Mouse (Mus musculus) spleen, adult 2 months (tissue): ENCODE data around the gene Gm20388. TPM values are rescaled to one million over a fixed set of nuclear protein-coding genes. Genes with fewer than 3 reads are reported as not detected.

Experiments
- DNase-seq, 2 experiments: peaks; one replicate each; pipeline versions ENCODE4 v3.0.0 to v3.0.0-alpha.2; 2012 to 2021; ENCODE audit warnings: low spot score in 2 of 2, low read depth in 1 of 2
- H3K27ac ChIP-seq: fragments of 200-500 bp; 2 replicates; pipeline ENCODE4 v1.5.1; 2012; ENCODE audit warnings: low read length, inconsistent platforms; ENCODE audit not compliant: insufficient read depth
- H3K27me3 ChIP-seq: fragments of 200-500 bp; 2 replicates; pipeline ENCODE4 v1.6.1; 2012; ENCODE audit warnings: mild to moderate bottlenecking, moderate library complexity, low read length, inconsistent platforms; ENCODE audit not compliant: control insufficient read depth, insufficient read depth
- H3K36me3 ChIP-seq: fragments of 200-500 bp; 2 replicates; pipeline ENCODE4 v1.6.1; 2012; ENCODE audit warnings: mild to moderate bottlenecking, low read length, inconsistent platforms; ENCODE audit not compliant: control insufficient read depth, insufficient read depth
- H3K4me1 ChIP-seq: fragments of 200-500 bp; 2 replicates; pipeline ENCODE4 v1.6.1; 2011; ENCODE audit warnings: inconsistent platforms; ENCODE audit not compliant: control insufficient read depth, insufficient read depth, insufficient read length
- H3K4me3 ChIP-seq: fragments of 200-500 bp; 2 replicates; pipeline ENCODE4 v1.5.1; 2011; ENCODE audit warnings: mild to moderate bottlenecking, inconsistent platforms; ENCODE audit not compliant: insufficient read depth, insufficient read length; ENCODE audit errors: extremely low read depth
- CTCF ChIP-seq: fragments of 200-500 bp; IDR thresholded peaks from 2 replicates; pipeline ENCODE4 v1.5.1; 2011; ENCODE audit warnings: mild to moderate bottlenecking, inconsistent platforms; ENCODE audit not compliant: insufficient read depth, insufficient read length, insufficient replicate concordance; ENCODE audit errors: extremely low read depth
- POLR2A ChIP-seq: fragments of 200-500 bp; IDR thresholded peaks from 2 replicates; pipeline ENCODE4 v1.6.1; 2011; ENCODE audit warnings: low read depth, low read length, inconsistent platforms
- whole genome bisulfite sequencing: fragments of 180-500 bp; shearing (Covaris S2); methylation state at CpG from one replicate; pipeline ENCODE4 v1.1.7; 2018; 5-methylcytosine and 5-hydroxymethylcytosine counted together
- polyA plus RNA-seq: library from polyadenylated mRNA; depleted of rRNA; stranded (reverse); fragments of >200 nt; gene quantifications from 2 replicates; pipeline ENCODE4 v1.2.3, GENCODE M21; 2012

The Gm20388 gene
- polyA plus RNA-seq, 1 experiment: 26.1 TPM

DNA sequence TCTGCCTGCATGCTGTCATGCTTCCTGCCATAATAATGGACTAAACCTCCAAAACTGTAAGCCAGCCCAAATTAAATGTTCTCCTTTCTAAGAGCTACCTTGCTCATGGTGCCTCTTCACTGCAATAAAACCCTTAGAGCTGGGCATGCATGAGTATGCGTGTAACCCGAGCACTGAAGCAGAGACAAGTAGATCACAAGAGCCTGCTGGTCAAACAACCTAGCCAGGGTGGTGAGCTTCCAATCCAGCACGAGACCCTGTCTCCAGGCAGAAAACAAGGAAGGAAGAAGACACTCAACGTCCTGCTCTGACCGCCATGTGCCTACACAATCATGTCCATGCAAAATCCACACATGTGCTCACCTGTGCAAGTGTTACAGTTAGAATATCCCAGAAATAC lies 3080.7 kb downstream of the Gm20388 start:
- TF ChIP-seq POLR2A: no peak
- no peak for TF ChIP-seq CTCF
- 82% methylated on average over 5 of the region's 5 CpGs for WGBS
- no peak for DNase-seq
- no peaks in the 10 kb centered on the region for H3K27me3 ChIP-seq
- peaks cover 40% of the 10 kb centered on the region for H3K4me1 ChIP-seq
- no peaks in the 10 kb centered on the region for H3K36me3 ChIP-seq
- no peak overlapping the region for H3K27ac ChIP-seq
- no peak overlapping the region for H3K4me3 ChIP-seq

DNA sequence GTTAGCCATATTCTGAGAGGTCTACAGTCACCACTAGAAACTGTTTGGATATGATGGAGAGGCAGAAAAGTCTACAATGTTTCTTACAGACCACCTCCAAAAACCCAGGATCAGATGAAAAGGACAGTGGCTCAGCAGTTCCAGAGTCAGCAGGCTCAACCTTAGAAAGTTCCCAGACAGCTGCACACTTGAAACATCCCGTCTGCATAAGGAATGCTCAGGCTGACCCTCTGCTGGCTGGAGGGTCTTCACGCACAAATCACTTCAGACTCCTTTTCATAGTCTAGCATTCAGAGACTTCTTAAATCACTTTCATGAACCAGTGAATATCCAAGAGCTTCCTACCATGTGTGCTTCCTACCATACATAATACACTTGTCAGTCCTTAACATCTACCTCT lies 3081.7 kb downstream of the Gm20388 start:
- Histone ChIP-seq H3K27me3 (no peaks in the 10 kb centered on the region), H3K4me1 (peaks cover 39% of the 10 kb centered on the region), H3K4me3 (no peak overlapping the region), H3K36me3 (no peaks in the 10 kb centered on the region), H3K27ac (no peak overlapping the region)
- WGBS: 86% methylated on average over 2 of the region's 2 CpGs
- no peak for TF ChIP-seq POLR2A
- no peak for TF ChIP-seq CTCF
- no peak for DNase-seq

DNA sequence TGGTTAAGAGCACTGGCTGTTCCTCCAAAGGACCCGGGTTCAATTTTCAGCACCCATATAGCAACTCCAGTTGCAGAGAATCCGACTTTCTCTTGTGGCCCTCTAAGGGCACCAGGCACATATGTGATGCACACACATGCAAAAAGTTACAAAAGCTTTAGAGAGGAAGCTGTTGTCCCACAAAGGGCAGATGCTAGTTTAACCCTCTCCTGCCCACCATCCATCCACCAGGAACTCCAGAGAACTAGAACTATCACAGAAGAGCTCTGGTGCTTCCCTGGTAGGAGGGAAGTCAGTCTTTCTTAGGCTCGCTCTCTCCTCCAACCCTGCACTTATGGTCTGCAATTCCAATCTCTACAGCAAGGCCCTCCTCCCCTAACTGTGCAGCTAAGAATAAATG lies 3082.4 kb downstream of the Gm20388 start:
- Histone ChIP-seq H3K27me3 (no peaks in the 10 kb centered on the region), H3K4me1 (peaks cover 41% of the 10 kb centered on the region), H3K36me3 (no peaks in the 10 kb centered on the region), H3K27ac (no peak overlapping the region), H3K4me3 (no peak overlapping the region)
- DNase-seq: no peak
- TF ChIP-seq CTCF (no peak), POLR2A (no peak)
- WGBS: 49% methylated on average over 3 of the region's 3 CpGs

DNA sequence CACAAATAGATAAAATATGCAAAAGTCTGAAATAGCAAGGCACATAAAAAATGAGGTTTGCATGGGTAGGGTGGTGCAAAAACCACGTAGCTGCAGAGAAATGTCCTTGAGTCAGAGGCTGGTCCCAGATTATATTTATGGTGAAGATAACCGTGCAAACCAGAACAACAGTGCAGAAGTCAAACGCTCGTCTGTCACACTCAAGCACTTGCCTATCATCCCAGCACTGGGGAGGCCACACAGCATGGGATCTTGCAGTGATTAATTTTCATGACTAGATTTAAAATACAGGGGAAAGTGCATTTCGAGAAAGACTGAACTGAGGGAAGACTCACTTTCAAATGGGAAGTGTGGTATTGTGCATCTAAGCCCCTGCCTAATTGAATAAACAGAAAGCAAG lies 3083.1 kb downstream of the Gm20388 start:
- Histone ChIP-seq H3K27ac (no peak overlapping the region), H3K36me3 (no peaks in the 10 kb centered on the region), H3K27me3 (no peaks in the 10 kb centered on the region), H3K4me1 (peaks cover 41% of the 10 kb centered on the region), H3K4me3 (no peak overlapping the region)
- DNase-seq: no peak
- TF ChIP-seq CTCF (no peak), POLR2A (no peak)
- 25% methylated on average over 5 of the region's 5 CpGs for WGBS

DNA sequence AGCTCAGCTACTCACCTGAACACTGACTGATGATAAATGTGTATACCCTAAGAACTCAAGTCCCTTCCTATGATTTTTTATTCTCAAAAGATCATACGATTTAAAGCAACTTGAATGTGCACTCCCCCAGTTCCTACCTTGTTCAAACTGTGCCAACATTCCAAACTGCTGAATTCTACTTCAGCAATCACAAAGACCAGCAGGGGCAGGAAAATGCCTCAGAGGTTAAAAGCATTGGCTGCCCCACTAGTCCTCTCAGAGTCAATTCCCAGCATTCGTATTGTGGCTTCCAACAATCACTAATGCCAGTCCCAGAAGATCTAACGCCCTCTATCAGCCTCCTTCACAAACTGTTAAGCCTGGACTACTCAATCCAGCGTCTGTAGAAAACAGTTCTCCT lies 3087.3 kb downstream of the Gm20388 start:
- no peaks in the 10 kb centered on the region for H3K36me3 ChIP-seq
- H3K4me1 ChIP-seq: peaks cover 33% of the 10 kb centered on the region
- WGBS: 73% methylated on average over 4 of the region's 4 CpGs
- no peak overlapping the region for H3K4me3 ChIP-seq
- no peaks in the 10 kb centered on the region for H3K27me3 ChIP-seq
- no peak for DNase-seq
- TF ChIP-seq POLR2A (no peak), CTCF (no peak)
- H3K27ac ChIP-seq: no peak overlapping the region

DNA sequence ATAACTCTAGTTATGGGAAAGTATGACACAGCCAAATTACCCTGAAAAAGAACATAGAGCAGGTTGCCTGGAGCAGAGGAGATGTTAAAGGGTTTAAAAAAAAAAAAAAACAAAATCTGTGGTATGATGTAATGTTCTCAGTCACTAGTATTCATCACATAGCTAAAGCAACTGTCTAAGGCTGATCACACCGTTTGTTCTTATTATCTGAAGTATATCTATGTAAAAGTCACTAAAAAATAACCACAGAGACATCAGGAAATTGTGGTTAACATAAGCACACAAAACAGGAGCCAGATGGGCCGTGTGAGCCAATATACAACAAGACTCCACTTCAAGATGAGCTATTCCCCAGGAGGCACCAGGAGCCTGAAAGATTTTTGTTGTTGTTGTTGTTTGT lies 3089.7 kb downstream of the Gm20388 start:
- peak overlapping the region; percentile 67; the same call in 1 of the 2 replicates for H3K27ac ChIP-seq
- H3K4me1 ChIP-seq: peaks cover 38% of the 10 kb centered on the region
- 4% methylated on average over 2 of the region's 2 CpGs for WGBS
- H3K4me3 ChIP-seq: peak overlapping the region; percentile 17; the same call in 1 of the 2 replicates
- TF ChIP-seq CTCF: no peak
- TF ChIP-seq POLR2A: no peak
- no peaks in the 10 kb centered on the region for H3K27me3 ChIP-seq
- DNase-seq: peak in 1 of 2 experiments; percentile 45
- H3K36me3 ChIP-seq: no peaks in the 10 kb centered on the region

DNA sequence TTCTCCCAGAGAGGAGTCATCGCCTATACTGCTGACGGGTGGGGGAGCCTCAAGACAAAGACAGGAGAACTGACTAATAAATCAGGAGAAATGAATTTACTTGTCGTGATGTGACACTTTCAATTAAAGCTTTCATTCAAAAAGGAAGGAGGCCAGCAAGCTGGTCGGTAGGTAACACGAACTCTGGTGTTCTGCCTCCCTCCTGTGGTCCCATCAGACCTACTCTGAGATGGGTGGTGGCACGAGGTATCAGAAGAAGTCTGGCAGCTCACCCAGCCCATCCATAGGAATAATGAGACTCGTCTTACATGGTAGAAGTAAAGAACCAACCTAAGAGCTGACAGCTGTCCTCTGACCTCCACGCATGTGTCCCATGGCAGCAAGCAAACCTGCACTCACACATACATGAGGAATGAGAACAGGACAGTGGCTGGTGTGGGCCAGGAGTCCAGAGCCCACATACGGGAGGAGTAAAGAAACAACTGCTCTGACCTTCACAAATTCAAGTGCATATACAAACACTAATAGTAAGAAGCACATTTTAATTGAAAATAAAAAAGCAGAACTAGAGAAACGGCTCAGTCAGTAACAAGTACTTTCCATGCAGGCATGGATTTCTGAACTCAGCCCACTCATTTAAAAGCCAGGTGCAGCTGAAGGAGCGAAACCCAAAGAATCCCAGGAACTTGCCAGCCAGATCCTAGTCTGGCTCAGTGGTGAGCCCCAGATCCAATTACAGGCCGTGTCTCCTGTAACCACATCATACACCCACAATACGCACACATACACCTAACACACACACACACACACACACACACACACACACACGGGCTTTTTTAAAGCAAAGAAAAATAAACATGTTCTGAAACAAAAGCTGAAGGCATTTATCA lies 3093.6 kb downstream of the Gm20388 start:
- peaks cover 38% of the 10 kb centered on the region for H3K4me1 ChIP-seq
- DNase-seq: no peak
- H3K27me3 ChIP-seq: no peaks in the 10 kb centered on the region
- H3K36me3 ChIP-seq: no peaks in the 10 kb centered on the region
- TF ChIP-seq POLR2A (no peak), CTCF (peak; percentile 36; the same call in 1 of the 2 replicates)
- 49% methylated on average over 14 of the region's 14 CpGs for WGBS
- H3K27ac ChIP-seq: peak overlapping the region; percentile 40; the same call in 1 of the 2 replicates
- H3K4me3 ChIP-seq: no peak overlapping the region
